Mouse (Mus musculus): ENCODE data around the gene Cd99l2.

Cd99l2 gene

DNA sequence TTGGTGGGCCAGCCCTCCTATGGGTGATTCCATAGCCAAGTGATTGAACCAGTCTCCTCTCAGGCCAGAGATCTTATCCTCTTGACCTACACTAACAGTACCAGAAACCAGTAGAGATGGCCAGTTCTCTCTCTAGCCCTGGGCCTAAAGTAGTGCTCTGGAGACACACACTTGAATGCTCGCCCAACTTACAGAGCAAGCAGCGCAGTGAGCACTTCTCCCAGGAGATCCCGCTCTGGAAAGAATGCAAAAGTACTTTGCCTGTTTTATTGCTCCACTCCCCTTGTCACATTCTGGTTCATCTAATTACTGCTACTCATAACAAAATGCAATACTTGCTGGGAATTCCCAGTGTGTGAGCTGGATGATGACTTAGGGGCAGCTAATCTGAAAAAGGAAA, 25.2 kb downstream of the Cd99l2 start:
- no peak for DNase-seq

DNA sequence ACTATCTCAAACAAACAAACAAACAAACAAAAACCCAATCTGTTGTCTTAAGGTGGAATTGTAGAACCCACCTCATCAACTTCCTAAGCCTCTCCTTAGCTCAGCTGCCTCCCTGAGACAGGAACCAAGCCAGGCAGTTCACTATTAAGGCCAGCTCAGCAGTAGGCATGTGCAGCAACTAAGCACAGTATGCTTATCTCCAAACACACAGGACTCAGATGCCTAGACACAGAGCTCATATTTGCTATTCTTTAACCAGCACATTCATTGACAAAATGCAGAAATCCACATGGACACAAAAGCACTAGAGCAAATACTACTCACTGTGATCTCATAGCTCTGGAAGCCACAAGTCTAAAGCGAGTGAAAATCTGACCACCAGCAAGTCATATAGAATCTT, 27.2 kb downstream of the Cd99l2 start:
- no peak for DNase-seq

DNA sequence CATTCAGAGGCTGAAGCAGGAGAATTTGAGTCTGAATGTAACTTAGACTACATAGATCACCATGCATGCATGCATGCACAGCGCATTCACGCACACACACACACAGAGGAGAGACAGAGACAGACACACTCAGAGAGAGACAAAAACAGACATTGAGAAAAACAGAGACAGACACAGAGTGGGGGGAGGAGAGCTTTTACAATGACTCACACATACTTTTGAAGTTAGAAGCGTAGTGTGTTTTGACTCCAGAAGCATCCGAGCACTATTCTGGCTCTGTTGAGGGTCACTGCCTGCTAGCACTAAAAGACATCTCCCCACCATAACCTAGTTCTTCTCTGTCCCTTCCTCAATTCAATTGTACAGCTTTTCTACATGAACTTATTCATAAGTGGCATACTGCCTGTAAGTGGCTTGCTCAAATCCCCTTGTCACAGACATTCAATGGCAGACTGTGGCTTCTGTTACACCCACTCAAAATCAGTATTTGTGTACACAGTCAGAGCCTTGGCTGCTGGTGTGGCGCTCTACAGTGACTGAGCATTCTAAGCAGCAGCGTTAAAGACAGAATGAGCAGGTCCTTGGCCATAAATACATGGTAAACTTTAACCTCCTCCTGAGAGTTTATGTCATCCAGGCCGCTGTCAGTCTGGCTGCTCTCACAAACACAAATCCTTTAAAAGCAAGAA, 28.4 kb downstream of the Cd99l2 start:
- no peak for DNase-seq

DNA sequence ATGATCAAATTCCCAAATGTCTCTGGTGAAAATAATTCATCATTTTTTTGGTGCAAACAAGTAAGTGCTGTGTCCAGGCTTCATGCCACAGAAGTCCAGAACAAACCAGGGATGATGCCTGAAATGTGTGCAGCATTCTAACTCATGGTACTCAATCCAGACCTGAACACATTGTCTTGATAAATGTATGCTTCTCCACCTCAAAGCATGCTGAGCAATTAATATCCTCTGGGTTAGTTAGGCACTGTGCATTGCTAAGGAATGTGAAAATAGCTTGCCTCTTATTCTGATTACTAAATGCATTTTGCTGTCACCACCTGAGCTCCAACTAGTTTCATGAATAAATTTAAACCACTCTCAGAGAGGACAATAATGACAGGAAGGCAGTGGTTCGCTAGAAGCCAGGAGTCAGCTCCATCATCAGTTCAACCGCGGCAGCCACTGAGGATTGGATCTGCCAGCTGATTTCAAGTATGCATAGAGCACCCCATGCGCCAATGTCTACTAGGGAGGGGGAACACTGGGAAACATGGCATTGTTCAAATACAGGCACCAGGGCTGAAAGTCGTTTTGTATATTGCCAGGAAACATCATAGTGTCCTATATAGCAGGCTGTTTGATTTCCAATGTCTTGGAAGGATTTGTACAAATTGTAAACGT, 36.4 kb downstream of the Cd99l2 start:
- DNase-seq, result no peak

DNA sequence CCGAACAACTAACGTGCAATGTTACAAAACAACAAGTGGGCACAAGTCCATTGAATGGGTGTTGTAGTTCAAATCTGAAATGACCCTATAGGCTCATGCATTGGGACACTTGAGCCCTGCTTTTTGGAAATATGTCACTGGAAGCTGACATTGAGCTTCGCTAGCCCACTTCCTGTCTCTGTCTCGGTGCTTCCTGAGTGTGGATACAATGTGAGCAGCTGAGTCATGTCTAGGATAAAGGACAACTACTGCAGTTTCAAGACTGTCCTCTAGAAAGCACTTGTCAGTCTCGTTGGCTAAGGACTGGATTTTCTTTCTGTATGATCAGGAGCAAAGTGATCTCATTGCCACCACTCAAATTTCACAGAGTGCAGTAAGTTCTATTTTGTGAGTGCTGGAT, 49.7 kb downstream of the Cd99l2 start:
- no peak for DNase-seq

DNA sequence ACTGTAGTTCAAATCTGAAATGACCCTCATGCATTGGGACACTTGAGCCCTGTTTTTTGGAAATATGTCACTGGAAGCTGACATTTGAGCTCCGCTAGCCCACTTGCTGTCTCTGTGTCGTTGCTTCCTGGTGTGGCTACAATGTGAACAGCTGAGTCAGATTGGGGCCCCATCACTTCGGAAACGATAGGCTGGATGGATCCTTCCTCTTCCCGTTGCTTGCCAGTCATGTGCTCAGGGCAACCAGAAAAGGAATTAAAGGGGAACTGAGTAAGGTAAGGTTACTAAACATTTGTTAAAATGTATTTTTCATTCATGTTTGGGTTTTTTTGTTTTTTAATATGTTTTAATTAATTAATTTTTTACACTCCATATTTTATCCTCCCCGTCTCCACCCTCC, 53.2 kb downstream of the Cd99l2 start:
- no peak for DNase-seq

DNA sequence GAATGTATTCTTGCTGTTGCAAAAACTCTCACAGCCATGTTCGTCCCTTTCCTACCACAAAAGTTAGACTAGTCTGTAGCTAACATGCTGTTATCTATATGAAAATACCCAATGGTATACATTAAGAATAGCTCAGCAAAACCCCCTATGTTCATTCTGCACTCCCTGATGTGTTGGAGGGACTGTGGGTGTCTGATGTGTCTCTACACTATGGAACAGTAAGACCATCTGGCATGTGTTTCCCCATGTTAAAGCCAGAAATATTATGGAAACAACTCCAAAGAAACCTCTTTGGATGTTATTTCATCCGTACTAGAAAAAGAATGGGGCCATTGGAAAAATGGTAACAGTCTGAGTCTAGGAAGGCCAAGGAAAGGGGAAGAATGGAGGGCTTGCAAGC, 57.1 kb downstream of the Cd99l2 start:
- DNase-seq, result no peak

DNA sequence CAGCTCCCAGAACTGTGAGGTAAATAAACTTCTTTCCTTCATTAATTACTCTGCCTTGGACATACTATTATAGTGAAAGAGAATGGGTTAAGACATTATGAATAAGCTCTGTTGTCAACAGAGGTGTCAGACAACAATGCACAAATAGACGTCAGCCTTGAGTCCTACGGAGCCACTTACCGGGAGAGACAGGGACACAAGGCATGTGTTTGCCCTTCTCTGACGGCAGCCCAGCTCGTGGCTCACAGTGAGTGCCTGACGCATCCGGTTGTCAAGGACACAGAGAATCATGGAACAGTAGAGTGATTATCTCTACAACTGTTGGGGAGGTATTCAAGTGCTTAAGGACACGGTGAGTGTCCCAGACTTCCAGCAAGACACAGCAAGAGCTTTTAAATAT, 57.8 kb downstream of the Cd99l2 start:
- no peak for DNase-seq

DNA sequence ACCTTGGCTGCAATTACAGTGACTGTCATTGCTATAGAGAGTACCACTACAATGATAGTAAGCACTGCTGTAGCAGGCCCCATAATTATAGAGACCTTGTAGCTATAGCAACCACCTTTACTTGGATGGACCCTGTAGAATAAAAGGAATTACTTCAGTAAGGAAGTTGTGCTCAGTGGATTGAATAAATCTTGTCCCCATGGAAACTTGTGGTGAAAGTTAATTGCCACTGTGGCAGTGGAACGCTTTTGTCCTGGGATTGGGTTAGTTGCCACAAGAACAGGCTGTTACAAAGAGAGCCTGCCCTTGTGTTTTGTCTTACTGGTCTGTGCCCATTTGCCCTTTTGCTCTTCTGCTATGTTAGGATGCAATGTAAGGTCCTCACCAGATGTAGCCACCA, 58.2 kb downstream of the Cd99l2 start:
- DNase-seq, result no peak

DNA sequence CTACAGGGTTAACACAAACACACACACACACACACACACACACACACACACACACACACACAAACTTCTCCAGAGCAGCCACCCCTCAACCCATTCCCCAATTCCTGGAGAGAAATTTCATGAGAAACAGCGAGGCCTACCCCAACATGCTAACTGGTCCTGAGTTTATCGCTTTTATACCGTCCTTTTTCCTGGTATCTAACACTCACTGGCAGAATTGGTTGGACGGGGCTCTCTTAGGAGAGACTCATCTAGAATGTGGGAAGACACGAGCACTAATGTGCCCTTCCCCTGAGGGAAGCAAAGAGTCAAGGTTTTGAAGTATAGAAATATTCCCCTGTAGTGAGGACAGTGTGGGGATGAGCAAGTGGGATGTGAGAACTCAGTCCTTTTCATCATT, 61.7 kb downstream of the Cd99l2 start:
- no peak for DNase-seq

DNA sequence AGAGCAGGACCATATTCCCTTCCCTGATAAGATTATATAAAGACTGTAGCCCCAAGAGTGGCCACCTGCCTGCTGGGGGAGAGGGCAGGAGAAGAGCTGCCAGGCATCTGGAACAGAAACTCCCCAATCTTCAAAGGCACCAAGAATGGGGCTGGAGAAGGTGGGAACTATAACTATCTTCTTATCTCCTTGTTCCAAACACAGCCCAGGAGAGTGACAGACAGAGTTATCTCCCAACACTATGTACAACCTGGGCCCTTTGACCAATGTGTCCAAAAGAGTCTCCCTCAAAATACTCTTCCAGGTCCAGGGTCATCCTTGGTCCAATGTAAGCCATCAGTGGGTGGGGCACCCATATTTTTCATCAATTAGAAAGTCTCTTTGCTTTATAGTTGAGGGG, 65.2 kb downstream of the Cd99l2 start:
- DNase-seq, result no peak

DNA sequence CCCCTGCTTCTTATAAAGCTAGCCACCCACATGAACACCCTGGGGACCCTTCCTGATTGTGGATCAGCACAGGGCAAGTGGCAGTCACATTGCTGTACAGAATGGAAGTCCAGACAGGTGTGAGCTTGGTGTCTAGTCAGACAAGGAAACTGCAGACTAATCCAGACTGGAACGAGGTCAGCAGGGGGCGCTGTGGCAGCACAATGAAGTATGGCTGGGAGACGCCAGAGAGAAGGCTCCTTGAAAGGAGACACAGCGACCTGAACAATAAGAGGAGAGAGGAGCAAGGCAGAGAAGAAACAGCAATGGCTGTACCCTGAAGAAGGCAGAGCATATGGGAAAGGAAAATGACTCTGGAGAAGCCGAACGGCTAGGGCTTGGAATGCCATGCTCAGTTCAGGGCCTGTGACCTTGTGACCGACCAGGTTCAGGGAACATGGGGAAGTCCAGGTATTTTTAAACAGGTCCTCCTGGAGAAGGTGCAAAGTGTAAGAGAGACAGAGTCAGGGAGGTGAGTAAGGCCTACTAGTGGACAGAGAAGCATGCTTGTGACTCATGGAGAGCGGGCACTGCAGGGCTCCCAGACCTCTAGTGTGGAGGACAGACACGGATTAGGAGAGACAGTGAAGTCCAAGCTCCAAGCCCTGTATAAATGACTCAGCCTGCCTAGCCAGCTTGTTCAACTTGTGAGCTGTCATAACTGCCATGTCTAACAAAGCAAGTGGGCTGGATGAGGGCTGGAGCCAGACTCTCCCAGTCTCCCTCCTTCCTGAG, 66.7 kb downstream of the Cd99l2 start:
- DNase-seq, result peak; percentile 82

DNA sequence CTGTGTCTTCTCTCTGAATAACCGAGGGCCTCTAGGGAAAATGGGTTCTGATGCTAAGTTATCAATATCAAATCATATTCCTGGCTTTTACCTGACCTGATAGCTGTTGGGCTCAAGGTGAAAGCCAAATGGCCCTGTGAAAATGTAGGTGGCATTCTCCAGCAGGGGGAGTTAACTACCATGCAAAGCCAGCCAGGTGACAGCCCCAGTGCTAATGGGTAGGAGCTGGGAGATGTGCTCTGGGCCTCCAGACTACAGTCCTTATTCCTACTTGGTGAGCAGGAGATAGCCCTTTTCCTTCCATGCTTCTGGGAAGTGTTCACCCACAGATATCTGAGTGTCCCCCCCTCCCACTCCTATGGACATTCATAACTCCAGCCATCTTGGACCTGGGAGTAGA, 67.8 kb downstream of the Cd99l2 start:
- DNase-seq, result no peak

DNA sequence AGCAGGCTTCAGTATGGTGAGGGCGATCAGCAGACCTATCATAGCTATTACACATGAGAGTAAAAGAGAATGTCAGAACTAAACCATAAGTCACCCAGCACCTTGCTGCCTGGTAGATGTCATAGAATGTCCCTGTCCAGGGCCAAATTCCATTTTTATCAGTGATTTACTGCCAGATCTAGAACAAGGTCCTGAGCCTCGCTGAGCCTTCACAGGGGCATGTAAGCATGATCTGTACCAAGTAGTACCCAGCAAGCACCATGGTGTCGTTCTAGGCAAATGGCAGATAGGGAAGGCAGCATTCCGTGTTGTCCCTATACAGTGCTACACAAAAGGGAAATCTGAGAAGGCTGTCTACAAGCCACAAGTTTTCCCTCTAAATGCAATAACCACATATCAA, 79.0 kb downstream of the Cd99l2 start:
- no peak for DNase-seq

DNA sequence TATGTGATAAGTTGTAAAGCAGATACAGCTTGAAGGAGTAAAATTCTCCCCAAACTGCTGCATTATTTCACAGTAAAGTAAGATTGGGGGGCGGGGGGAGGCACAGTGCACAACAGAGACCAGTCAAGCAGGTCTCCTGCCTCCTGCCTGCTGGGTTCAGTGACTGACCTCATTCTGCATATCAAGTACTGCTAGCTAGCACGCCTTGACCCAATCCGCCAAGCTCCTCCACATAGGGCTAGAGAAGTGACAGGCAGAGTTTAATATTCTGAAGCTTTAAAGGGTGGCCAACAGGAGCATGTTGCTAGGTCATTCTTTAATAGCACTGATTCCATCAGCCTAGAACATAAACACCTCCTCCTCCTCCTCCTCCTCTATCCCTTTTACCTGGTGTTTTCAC, 79.9 kb downstream of the Cd99l2 start:
- DNase-seq, result no peak

DNA sequence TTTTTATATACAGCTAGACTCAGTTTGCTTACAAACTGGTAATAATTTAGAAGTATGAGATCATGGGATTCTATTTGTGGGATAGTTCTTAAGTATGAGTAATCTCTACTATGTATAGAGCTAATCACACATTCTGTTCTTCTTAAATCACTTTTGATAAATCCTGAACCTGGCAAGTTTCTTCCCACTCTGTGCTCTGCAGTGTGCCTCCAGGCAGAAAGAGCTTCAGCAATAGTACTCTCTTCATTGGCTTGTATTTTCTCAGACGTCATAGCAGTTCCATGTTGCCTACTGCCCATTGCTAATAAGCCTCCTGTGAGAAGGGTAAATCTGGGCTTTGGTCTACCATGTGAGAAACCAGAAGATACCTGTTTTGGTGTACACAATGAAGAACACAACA, 84.3 kb downstream of the Cd99l2 start:
- DNase-seq, result no peak

DNA sequence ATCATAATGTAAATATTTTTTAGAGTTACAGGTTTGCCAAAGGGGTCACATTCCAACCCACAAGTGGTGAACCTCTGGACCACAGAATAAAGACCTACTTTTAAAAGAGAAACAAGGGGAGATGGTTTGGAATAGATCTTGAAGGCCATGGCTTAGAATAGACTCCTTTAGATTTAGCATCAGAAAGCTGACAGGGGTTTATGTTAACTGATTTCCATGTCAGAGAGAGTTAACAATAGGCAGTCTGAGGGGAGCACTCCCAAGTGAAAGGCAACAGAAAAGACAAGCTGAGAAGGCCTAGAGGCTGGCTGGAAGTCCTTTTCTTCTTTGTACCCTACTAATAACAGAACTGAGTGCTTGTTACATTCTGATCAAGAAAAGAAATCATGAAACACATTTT, 86.4 kb downstream of the Cd99l2 start:
- no peak for DNase-seq

DNA sequence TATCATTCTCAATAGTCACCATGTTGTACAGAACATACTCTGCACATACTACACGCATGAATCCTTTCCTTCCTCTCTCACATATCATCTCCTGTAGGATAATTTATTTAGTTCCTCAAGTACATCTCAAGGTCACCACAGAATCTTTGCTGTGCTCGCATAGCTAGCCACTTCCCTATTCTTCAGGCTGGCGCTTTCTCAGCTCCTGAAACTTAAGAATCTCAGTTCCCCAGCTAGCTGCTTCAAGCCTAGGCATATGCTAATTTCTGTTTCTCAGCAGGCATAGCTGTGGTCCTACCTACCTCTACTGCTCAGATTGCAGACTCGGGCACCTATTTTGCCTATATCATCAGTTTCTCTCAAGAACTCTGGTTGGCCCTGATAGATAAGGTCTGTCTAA, 96.3 kb downstream of the Cd99l2 start:
- no peak for DNase-seq

DNA sequence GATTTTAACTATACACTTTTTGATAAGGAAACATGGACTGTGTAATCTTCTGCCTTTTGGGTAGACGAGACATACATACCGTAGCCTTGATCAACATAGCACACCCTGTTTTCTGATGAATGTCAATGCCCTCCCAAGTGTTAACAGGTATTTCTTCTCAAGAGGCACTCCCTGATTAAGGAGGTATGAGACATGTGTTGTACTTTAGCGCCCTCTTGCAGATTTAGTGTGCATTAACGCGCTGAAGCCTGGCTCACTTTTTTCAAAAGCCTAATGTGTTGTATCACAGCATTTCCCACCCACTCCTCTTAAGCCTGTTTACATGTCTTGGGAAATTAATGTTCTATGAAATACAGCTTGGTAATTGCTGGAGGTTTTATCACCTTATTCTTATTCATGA, 111.1 kb downstream of the Cd99l2 start:
- peak; percentile 18 to 31 for DNase-seq

DNA sequence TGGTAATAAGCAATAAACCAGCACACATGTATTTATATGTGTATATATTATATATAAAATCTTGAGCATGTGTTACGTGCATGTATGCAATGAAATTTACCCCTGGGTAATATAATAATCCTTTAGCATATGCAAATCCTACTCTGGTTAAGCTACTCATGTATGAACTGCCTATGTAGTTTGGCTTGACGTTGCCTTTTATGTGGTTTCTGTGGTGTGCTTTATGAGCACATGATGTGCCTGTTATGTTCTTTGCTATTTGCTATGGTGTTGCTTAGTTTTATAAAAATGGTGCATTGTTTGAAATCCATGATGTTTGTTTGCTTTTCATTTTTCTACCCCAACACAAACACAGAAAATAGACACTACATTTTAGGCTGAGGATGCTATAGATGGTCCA, 114.2 kb downstream of the Cd99l2 start:
- DNase-seq, result no peak

DNA sequence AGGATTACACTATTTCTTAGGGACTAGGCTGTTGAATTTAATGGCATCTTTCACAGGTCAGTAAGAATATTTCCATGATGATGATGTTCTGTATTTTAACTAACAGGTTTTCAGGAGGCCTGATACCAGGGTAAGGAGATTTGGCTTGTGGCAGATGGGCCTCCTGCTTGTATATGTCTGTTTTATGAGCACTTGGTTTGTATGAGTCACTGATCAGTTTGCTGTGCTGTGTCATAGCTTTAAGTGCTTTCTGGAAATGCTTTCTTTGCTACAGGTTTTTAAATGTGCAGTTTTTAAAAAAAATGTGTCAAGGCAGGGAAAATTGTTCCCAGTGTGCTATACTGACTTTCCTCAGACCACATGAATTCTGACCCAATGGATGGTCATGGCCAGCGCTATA, 115.9 kb downstream of the Cd99l2 start:
- no peak for DNase-seq
